Mouse (Mus musculus) left cerebral cortex, postnatal 10 days (tissue): ENCODE measurements around the gene Maml3. TPM values are rescaled to one million over a fixed set of nuclear protein-coding genes. Genes with fewer than 3 reads are reported as not detected.

Source experiments
- DNase-seq, 2 experiments: peaks; one replicate each; pipeline ENCODE4 v3.0.0; 2021 to 2022; ENCODE audit warnings: low spot score in 2 of 2, mixed read lengths in 1 of 2; ENCODE audit errors: extremely low spot score in 1 of 2
- intact Hi-C: fragments of 180-260 bp; cut with DNase I; formaldehyde crosslinking; loops from one replicate; pipeline ENCODE4 v1.15.1; 2025
- total RNA-seq, 2 experiments: library from RNA; stranded (reverse); gene quantifications; 2 replicates each; pipeline ENCODE4 v1.2.3; 2021

The Maml3 gene
- 1 to 10 TPM; 7.2 to 7.8 TPM for total RNA-seq

- intact Hi-C loops: loop anchor here (2.0 to 10.0 kb wide), 4 partner anchors 73 to 220 kb away; no protein-coding TSS in a partner anchor
- peak; percentile 79 to 95 for DNase-seq
Observed at GRCm38 (mm10) chr3:52104636-52105151, at the start of gene Maml3. Gene Maml3, minus strand, starts transcription at chr3:52105076.

- no peak for DNase-seq
- intact Hi-C loops: no loop called here
Observed at GRCm38 (mm10) chr3:52151155-52151554, 46.3 kb upstream of the Maml3 start.

GRCm38 (mm10) chr3:52148301-52148700, 43.4 kb upstream of the Maml3 start:
- no peak for DNase-seq
- intact Hi-C loops: no loop called here

- DNase-seq: no peak
- intact Hi-C loops: no loop called here
Observed at GRCm38 (mm10) chr3:52144776-52145460, 40.0 kb upstream of the Maml3 start.

- DNase-seq: no peak
- intact Hi-C loops: no loop called here
Observed at GRCm38 (mm10) chr3:52143017-52143416, 38.1 kb upstream of the Maml3 start.

- peak; percentile 40 to 60 for DNase-seq
- intact Hi-C loops: no loop called here
Observed at GRCm38 (mm10) chr3:52140162-52140561, 35.3 kb upstream of the Maml3 start.

- peak in 1 of 2 experiments; percentile 8 for DNase-seq
- intact Hi-C loops: no loop called here
Observed at GRCm38 (mm10) chr3:52125421-52125820, 20.5 kb upstream of the Maml3 start.

- no peak for DNase-seq
- intact Hi-C loops: no loop called here
Observed at GRCm38 (mm10) chr3:52120858-52121257, 16.0 kb upstream of the Maml3 start.

- intact Hi-C loops: no loop called here
- no peak for DNase-seq
Observed at GRCm38 (mm10) chr3:52119216-52119615, 14.3 kb upstream of the Maml3 start.

GRCm38 (mm10) chr3:52115421-52115820, 10.5 kb upstream of the Maml3 start:
- intact Hi-C loops: no loop called here

GRCm38 (mm10) chr3:52108027-52108426, 3.2 kb upstream of the Maml3 start:
- no peak for DNase-seq
- intact Hi-C loops: loop anchor here (5.0 to 10.0 kb wide), 2 partner anchors 69 to 223 kb away; no protein-coding TSS in a partner anchor

More at GRCm38 (mm10) chr3:52115421-52115820, 10.5 kb upstream of the Maml3 start:
- no peak for DNase-seq

GRCm38 (mm10) chr3:52105156-52105555, 280 bp upstream of the Maml3 start:
- intact Hi-C loops: loop anchor here (2.0 to 10.0 kb wide), 3 partner anchors 72 to 220 kb away; no protein-coding TSS in a partner anchor
- no peak for DNase-seq

GRCm38 (mm10) chr3:52104208-52104607, 668 bp downstream of the Maml3 start:
- intact Hi-C loops: loop anchor here (2.0 to 10.0 kb wide), 3 partner anchors 77 to 219 kb away; no protein-coding TSS in a partner anchor
- no peak for DNase-seq

- intact Hi-C loops: loop anchor here (2.0 to 10.0 kb wide), 4 partner anchors 57 to 219 kb away; no protein-coding TSS in a partner anchor
Observed at GRCm38 (mm10) chr3:52103531-52104181, 1.2 kb downstream of the Maml3 start.

GRCm38 (mm10) chr3:52102601-52103530, 2.0 kb downstream of the Maml3 start:
- intact Hi-C loops: loop anchor here (2.0 to 10.0 kb wide), 3 partner anchors 56 to 218 kb away; no protein-coding TSS in a partner anchor
- DNase-seq: peak; percentile 67 to 89

More at GRCm38 (mm10) chr3:52103531-52104181, 1.2 kb downstream of the Maml3 start:
- peak in 1 of 2 experiments; percentile 60 for DNase-seq

GRCm38 (mm10) chr3:52101977-52102600, 2.8 kb downstream of the Maml3 start:
- intact Hi-C loops: loop anchor here (2.0 to 10.0 kb wide), 3 partner anchors 55 to 217 kb away; no protein-coding TSS in a partner anchor
- DNase-seq: peak; percentile 72 to 96

- peak in 1 of 2 experiments; percentile 37 for DNase-seq
- intact Hi-C loops: loop anchor here (5.0 to 10.0 kb wide), 2 partner anchors 74 to 217 kb away; no protein-coding TSS in a partner anchor
Observed at GRCm38 (mm10) chr3:52101401-52101976, 3.4 kb downstream of the Maml3 start.
